In the genomic region with DNA sequence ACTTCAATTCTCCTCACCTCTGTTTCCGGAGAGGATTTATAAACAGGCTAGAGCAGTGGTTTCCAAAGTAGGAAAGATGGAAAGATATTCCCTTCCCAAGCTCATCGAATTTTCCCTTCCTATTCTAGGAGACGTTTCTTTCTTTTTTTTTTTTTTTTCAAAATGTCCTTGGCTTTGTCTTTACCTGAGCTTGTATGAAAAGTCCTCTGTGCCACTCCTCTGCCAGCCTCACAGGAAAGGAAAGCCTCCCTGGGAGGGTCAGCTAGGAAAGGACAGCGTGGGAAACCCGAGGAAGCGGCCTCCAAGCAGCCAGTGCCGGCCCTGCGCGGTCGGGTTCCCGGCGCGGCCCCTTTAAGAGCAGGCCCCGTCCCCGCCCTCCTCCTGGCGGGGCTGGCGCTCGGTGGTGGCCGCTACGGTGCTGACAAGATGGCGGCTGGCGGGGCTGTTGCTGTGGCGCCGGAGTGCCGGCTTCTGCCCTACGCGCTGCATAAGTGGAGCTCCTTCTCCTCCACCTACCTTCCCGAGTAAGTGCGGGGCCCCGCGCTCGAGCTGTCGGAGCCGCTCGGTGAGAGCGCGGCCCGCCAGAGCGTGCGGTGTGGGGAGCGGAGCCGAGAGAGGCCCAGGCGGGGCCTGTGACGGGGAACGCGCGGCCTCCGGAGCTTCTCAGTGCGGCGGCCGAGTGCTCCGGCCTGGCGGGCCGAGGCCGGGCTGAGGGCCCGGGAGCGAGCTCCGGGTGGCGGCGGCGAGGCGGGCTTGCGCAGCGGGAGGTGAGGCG, we compare ENCODE assay signal across 8 mouse cellular contexts. TPM values are rescaled to one million over a fixed set of nuclear protein-coding genes. Genes with fewer than 3 reads are reported as not detected.
DNase-seq lines count a peak whose midpoint lies in the region; ATAC-seq and TF ChIP-seq lines count a peak whose summit lies in the region.

TSS of gene Mkln1 (plus strand) at position 305 of the 775 bp plus-strand sequence.

- no peaks in the 10 kb centered on the region for H3K36me3 ChIP-seq in heart, embryonic 11.5 days (ENCODE audit: control insufficient read depth, insufficient read depth, low read length)
- H3K36me3 ChIP-seq in kidney, embryonic 16.5 days (ENCODE audit: insufficient read depth, low read length) = no peaks in the 10 kb centered on the region
- no peaks in the 10 kb centered on the region for H3K36me3 ChIP-seq in liver, adult 2 months (ENCODE audit: control insufficient read depth, insufficient read depth, low read length)
- H3K36me3 ChIP-seq in myocyte (ENCODE audit: control insufficient read depth, insufficient read depth) = no peaks in the 10 kb centered on the region
- H3K36me3 ChIP-seq in splenic B cell, adult 2 months (ENCODE audit: control insufficient read depth, insufficient read depth, low read length, poor library complexity, severe bottlenecking) = no peaks in the 10 kb centered on the region

- peak within 1 kb of the TSS; percentile 95 for H3K4me3 ChIP-seq in heart, embryonic 11.5 days (ENCODE audit: low read depth, low read length)
- peak within 1 kb of the TSS; percentile 79 for H3K4me3 ChIP-seq in kidney, embryonic 16.5 days (ENCODE audit: low read length)
- peak within 1 kb of the TSS; percentile 97 for H3K4me3 ChIP-seq in liver, adult 2 months (ENCODE audit: insufficient read depth, low read depth, low read length)
- H3K4me3 ChIP-seq in myocyte = peak within 1 kb of the TSS; percentile 63

- H3K4me1 ChIP-seq in heart, embryonic 11.5 days (ENCODE audit: control insufficient read depth, insufficient read depth, low read length) = peaks cover 28% of the 10 kb centered on the region
- H3K4me1 ChIP-seq in kidney, embryonic 16.5 days (ENCODE audit: insufficient read depth, low read length) = peaks cover 28% of the 10 kb centered on the region
- peaks cover 25% of the 10 kb centered on the region for H3K4me1 ChIP-seq in liver, adult 2 months (ENCODE audit: control insufficient read depth, insufficient read depth, low read length)

- H3K79me2 ChIP-seq in liver, adult 2 months (ENCODE audit: control insufficient read depth, insufficient read depth, low read length) = peaks cover 28% of the 10 kb centered on the region
- peaks cover 56% of the 10 kb centered on the region for H3K79me2 ChIP-seq in myocyte (ENCODE audit: control insufficient read depth, insufficient read depth)

- WGBS in heart, embryonic 11.5 days (ENCODE audit: insufficient replicate concordance) = under 1% methylated on average over 45 of the region's 65 CpGs
- WGBS in kidney, embryonic 16.5 days = under 1% methylated on average over 55 of the region's 65 CpGs
- under 1% methylated on average over 64 of the region's 65 CpGs for WGBS in liver, adult 2 months

- H3K27ac ChIP-seq in heart, embryonic 11.5 days (ENCODE audit: low read depth, low read length) = peak within 1 kb of the TSS; percentile 89
- peak within 1 kb of the TSS; percentile 86 for H3K27ac ChIP-seq in kidney, embryonic 16.5 days (ENCODE audit: low read length)
- H3K27ac ChIP-seq in liver, adult 2 months (replicated peaks; ENCODE audit: insufficient read depth, low read depth, low read length) = peak within 1 kb of the TSS; percentile 97

- peak within 1 kb of the TSS; percentile 83 for H3K4me2 ChIP-seq in heart, embryonic 11.5 days
- peak within 1 kb of the TSS; percentile 87 for H3K4me2 ChIP-seq in kidney, embryonic 16.5 days (replicated peaks; ENCODE audit: low read depth, low read length)
- H3K4me2 ChIP-seq in myocyte (ENCODE audit: low read depth) = peak within 1 kb of the TSS; percentile 89

- no peaks in the 10 kb centered on the region for H3K27me3 ChIP-seq in heart, embryonic 11.5 days (ENCODE audit: control insufficient read depth, insufficient read depth, low read length)
- H3K27me3 ChIP-seq in kidney, embryonic 16.5 days (ENCODE audit: insufficient read depth, low read length) = no peaks in the 10 kb centered on the region
- no peaks in the 10 kb centered on the region for H3K27me3 ChIP-seq in liver, adult 2 months (ENCODE audit: control insufficient read depth, insufficient read depth, low read length)
- no peaks in the 10 kb centered on the region for H3K27me3 ChIP-seq in myocyte (ENCODE audit: control insufficient read depth, insufficient read depth, insufficient read length)
- no peaks in the 10 kb centered on the region for H3K27me3 ChIP-seq in splenic B cell, adult 2 months (ENCODE audit: control insufficient read depth, insufficient read depth, low read length, poor library complexity, severe bottlenecking)

- no peak for TF ChIP-seq CTCF in liver, adult 2 months (IDR thresholded peaks at IDR 0.05; ENCODE audit: low read depth, low read length)

- ATAC-seq in erythroblast, adult 5-6 weeks (replicated peaks; ENCODE audit: low FRiP score, poor library complexity, severe bottlenecking) = peak; percentile 91
- peak; percentile 96 for ATAC-seq in heart, embryonic 11.5 days (replicated peaks; ENCODE audit: insufficient number of reproducible peaks, low FRiP score, low TSS enrichment)
- peak; percentile 99 for ATAC-seq in kidney, embryonic 16.5 days (ENCODE audit: low FRiP score, low TSS enrichment)

- H3ac ChIP-seq in myocyte (ENCODE audit: control insufficient read depth, insufficient read length) = peak within 1 kb of the TSS; percentile 63

- H3K9me3 ChIP-seq in heart, embryonic 11.5 days (replicated peaks; ENCODE audit: control insufficient read depth, low read length) = no peaks in the 10 kb centered on the region
- no peaks in the 10 kb centered on the region for H3K9me3 ChIP-seq in kidney, embryonic 16.5 days (ENCODE audit: low read length)

- DNase-seq in A20 (ENCODE audit: low read depth, low spot score) = peak; percentile 86
- DNase-seq in brain, adult 2 months (ENCODE audit: low read depth, low spot score) = peak; percentile 95
- DNase-seq in liver, adult 2 months (ENCODE audit: extremely low read depth, low read depth, low spot score) = peak; percentile 61
- DNase-seq in splenic B cell, adult 2 months (ENCODE audit: low read depth, low spot score) = peak; percentile 79

- peak; percentile 46; the same call in 1 of the 2 replicates for TF ChIP-seq POLR2A in liver, adult 2 months (IDR thresholded peaks at IDR 0.05; ENCODE audit: extremely low read depth, insufficient read depth, low read length)
- peak; percentile 87 for TF ChIP-seq POLR2A in myocyte (IDR thresholded peaks at IDR 0.05; ENCODE audit: insufficient read length, low read depth)

- peak within 1 kb of the TSS; percentile 99 for H3K9ac ChIP-seq in heart, embryonic 11.5 days (ENCODE audit: low read depth, low read length)
- H3K9ac ChIP-seq in kidney, embryonic 16.5 days (replicated peaks; ENCODE audit: low read length) = peak within 1 kb of the TSS; percentile 91
- peak within 1 kb of the TSS; percentile 98 for H3K9ac ChIP-seq in liver, adult 2 months (ENCODE audit: low read depth, low read length)

TF ChIP-seq in myocyte, 11 proteins besides CTCF, POLR2A, EP300 and RAD21:
- TF ChIP-seq USF1 (IDR thresholded peaks at IDR 0.05; ENCODE audit: low read depth) = no peak
- no peak for TF ChIP-seq E2F4 (IDR thresholded peaks at IDR 0.05; ENCODE audit: insufficient read depth)
- peak in 1 of 3 experiments; percentile 2 for TF ChIP-seq MYOG (IDR thresholded peaks at IDR 0.05; ENCODE audit: control insufficient read depth in 1 of 3, insufficient read depth in 1 of 3, insufficient read length in 2 of 3, low read depth in 2 of 3)
- TF ChIP-seq POLR2AphosphoS2 (IDR thresholded peaks at IDR 0.05; ENCODE audit: insufficient read length, low read depth) = peak; percentile 80

RNA-seq across cellular contexts. Expression of gene Mkln1, which starts in this region (rescaled TPM):
- 91.3 and 91.8 TPM in 2 replicates for total RNA-seq in erythroblast, adult 5-6 weeks (2015; ENCODE audit: low replicate concordance)
- 126 and 137 TPM in 2 replicates for total RNA-seq in erythroblast, adult 5-6 weeks (2017; ENCODE audit: low replicate concordance)
- polyA plus RNA-seq in heart, embryonic 11.5 days (2014; fragmentation: Nextera tagmentation; extraction: Ambion mirVana) = 220 and 227 TPM in 2 replicates
- 209 and 214 TPM in 2 replicates for polyA plus RNA-seq in kidney, embryonic 16.5 days (2015; fragmentation: Nextera tagmentation; extraction: Ambion mirVana)
- total RNA-seq in liver, adult 2 months (2014; rRNA removed) = 120 and 122 TPM in 2 replicates
- polyA plus RNA-seq in liver, adult 2 months (2012; rRNA removed) = 57.7 and 67.0 TPM in 2 replicates
- polyA plus RNA-seq in myocyte (2012; fragmentation: generic; extraction: Trizol) = 67.4 TPM

Comparison
In these comparisons a context has a peak if more than half of its experiments do, and no peak if none do; other contexts are left out.
1. Peak in every context shown above with its lines: DNase-seq, ATAC-seq, H3K4me3 ChIP-seq and H3K27ac ChIP-seq.